Mouse (Mus musculus) left cerebral cortex, adult 9 months (tissue): ENCODE data around the gene Klhl12.
"Not testable (repeated sequence)": the region's sequence is repeated elsewhere in the genome, so short reads cannot be mapped to it uniquely, and the experiment has no call there.

Source experiments
- DNase-seq, 2 experiments: peaks; one replicate each; pipeline ENCODE4 v3.0.0; 2022; ENCODE audit warnings: low spot score in 2 of 2

Klhl12 gene

GRCm38 (mm10) chr1:134454904-134455824 is at the start of gene Klhl12:
Klhl12 (plus strand) TSS chr1:134455531.
- peak; percentile 79 to 96 for DNase-seq

DNA sequence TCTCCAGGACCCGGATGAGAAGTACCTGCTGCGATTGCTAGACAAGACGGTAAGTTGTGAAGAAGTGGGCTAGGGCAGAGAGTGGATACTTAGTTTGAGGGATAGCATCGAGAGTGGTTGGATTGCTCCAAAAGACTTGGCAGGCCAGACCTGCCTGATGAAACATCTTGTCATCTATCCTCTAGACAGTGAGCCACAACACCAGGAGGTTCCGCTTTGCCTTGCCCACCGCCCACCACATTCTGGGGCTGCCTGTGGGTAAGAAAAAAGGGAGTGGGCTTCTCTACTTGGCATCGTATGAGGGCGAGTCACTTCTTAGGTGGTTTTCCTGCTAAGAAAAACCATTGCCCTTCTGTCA is 48.9 kb upstream of the Klhl12 start:
- no peak for DNase-seq

DNA sequence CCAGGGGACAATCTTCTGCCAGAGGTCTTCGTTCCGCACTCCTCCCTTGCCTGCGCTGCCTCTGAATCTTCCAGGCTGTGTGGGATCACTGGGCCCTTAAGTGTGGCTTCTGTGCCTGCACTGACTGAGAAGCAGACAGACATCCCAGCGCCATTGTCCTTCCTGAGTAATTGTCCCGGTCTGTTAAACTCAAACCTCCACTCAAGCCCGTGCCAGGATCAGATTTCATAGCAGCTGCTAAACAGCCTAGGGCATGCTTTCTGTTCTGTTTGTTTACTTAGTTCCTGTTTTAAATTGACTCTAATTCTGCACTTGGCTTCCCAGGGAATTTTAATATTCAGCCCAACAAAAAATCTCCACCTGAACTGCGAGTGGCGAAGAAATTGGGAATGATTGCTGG is 47.3 kb upstream of the Klhl12 start:
- no peak for DNase-seq

- DNase-seq = no peak
Observed at GRCm38 (mm10) chr1:134411706-134412629, 43.4 kb upstream of the Klhl12 start.

DNA sequence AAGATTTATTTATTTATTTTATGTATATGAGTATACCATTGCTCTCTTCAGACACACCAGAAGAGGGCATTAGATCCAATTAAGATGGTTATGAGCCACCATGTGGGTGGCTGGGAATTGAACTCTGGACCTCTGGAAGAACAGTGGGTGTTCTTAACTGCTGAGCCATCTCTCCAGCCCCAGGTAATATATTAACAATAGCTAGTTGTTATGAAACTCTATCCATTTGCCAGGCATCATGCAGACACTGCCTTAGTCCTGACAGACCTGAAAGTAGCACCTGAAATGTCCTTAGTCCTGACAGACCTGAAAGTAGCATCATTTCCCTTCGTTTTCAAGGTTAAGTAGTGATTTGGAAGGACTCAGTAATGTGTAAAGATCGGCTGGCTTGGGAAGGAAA is 41.3 kb upstream of the Klhl12 start:
- DNase-seq = no peak

GRCm38 (mm10) chr1:134414501-134415167 is 40.7 kb upstream of the Klhl12 start:
- DNase-seq = no peak

DNA sequence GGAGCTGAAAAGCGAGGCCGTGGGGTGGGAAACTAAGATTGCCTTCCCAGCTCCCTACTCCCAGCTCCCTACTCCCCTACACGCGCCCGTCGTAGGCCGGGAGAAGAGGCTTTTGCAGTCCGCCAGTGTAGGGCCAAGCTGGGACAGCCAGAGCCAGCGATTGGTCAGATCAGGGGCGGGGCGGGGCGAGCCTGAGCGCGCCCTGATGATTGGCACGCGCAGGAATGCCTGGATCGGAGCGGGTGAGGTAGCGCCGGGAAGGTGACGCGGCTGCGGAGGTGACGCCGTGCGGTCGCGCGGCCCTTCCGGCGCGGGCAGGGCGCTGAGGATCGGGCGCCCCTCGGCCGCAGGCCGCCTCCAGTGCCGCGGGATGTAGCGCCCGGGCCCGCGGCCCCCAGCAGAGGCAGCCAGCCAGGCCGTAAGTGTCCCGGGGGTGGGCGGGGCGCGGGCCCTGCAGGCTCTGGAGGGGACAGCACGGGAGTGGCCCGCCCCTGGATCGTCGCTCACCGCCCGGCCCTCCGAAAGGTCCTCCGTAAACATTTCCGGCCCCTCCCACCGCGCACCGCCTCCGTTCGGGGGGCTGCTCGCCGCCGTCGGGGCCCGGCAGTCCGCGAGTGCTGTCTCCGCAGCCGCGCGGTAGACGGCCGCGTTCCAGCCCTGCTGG is 40.0 kb upstream of the Klhl12 start, which contains the start of gene Adipor1:
Gene Adipor1, plus strand, starts transcription at position 211 of the 664 bp plus-strand sequence.
- DNase-seq = peak; percentile 95 to 98

GRCm38 (mm10) chr1:134418414-134418975 is 36.8 kb upstream of the Klhl12 start:
- DNase-seq = no peak

DNA sequence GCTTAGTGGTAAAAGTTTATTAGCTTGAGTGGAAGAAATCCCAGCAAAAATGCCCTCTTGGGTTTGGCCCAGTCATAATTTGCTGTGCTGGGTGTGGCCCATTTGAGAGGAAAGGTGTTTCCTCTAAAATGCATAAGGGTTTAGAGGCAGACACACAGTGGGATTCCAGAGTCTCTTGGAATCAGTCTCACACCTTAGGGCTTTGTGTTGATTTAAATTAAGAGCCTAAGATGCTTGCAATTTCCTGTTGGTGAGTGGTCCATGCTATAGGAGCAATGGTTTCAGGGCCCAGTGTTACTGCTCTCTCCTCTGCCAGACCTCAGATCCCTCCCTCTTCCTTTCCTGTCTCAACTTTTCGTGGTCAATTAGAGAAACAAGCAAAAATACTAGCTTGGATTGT is 36.2 kb upstream of the Klhl12 start:
- DNase-seq = no peak

- no peak for DNase-seq
Observed at GRCm38 (mm10) chr1:134419751-134420458, 35.4 kb upstream of the Klhl12 start.

DNA sequence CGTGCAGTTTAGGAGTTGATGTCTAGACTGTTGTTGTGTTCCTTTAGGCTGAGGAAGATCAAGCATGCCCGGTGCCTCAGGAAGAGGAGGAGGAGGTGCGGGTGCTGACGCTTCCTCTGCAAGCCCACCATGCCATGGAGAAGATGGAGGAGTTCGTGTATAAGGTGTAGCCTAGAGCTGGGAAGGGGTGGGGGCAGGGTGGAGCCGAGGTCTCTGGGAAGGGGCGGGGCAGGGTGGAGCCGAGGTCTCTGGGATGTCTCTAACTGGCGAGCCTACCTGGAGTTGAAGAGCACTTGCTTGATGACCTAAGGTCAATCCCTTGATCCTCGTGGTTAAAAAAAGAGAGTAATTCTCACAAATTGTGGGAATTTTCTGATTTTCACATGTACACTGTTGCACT is 31.4 kb upstream of the Klhl12 start:
- no peak for DNase-seq

- DNase-seq = no peak
Observed at GRCm38 (mm10) chr1:134426289-134426688, 29.0 kb upstream of the Klhl12 start.

DNA sequence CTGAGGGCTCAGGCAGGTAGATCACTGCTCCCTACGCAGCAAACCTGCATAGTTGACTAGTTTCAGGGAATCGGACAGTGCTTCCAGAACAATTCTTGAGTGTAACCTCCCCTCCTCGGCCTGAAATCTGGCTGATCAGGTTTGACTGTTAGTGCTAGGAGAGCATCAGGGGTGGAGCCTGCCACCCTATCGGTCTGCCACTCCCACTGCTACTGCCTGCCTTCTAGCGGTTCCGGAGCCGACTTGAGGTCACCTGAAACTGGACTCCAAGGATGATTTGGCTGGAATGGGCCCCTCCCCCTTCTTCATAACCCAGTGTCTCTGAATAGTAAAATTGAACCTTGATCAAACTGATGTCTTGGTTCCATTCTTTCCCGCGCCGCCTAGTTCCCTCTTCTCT is 22.3 kb upstream of the Klhl12 start:
- no peak for DNase-seq

- no peak for DNase-seq
Observed at GRCm38 (mm10) chr1:134433473-134433872, 21.9 kb upstream of the Klhl12 start.

DNA sequence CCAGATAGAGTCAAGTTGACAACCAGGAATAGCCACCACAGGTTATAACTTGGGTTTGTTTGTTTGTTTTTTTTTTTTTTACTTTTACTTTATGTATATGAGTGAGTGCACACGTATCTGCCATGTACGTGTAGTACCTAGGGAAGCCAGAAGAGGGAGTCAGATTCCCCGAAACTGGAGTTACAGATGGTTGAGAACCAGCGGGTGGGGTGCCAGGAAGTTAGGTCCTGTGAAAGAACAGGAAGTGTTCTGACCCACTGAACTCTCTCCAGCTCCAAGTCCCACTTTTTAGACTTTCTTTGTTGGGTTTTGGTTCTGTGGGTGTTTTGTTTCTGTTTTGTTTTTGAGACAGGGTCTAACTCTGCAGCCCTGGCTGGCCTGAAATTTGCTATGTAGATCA is 19.9 kb upstream of the Klhl12 start:
- DNase-seq = no peak

GRCm38 (mm10) chr1:134440437-134440836 is 14.9 kb upstream of the Klhl12 start:
- DNase-seq = no peak

DNA sequence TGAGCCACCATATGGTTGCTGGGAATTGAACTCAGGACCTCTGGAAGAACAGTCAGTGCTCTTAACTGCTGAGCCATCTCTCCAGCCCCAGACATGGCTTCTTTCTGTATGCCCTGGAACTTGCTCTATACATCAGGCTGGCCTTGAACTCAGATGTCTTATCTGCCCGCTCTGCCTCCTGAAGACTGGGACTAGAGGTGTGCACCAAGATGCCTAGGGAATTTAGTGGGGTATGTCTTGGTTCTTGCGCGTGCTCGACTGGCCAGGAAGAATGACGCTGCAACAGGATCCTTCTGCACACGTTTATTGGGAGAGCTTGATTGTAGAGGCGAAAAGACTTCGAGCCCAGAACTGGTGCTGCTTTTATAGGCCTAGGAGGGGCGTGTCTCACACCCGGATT is 13.6 kb upstream of the Klhl12 start:
- not testable (repeated sequence) for DNase-seq

DNA sequence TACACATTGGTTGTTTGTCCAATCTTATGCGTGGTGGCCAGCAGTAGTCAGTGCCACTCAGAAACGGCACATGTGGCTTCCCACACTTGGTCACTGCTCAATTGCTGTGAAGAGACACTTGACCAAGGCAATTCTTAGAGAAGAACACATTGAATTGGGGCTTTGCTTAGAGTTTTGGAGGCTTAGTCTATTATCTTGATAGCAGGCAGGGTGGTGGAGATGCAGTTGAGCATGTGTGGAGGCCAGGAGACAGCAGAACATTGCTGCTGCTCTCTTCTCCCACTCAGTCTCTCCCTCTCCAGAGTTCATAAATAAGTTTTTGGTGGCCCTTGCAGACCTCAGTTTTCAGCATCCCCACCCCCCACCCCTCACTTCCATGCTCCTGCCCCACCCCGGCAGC is 12.9 kb upstream of the Klhl12 start:
- no peak for DNase-seq

- not testable (repeated sequence) for DNase-seq
Observed at GRCm38 (mm10) chr1:134443288-134443687, 12.0 kb upstream of the Klhl12 start.

GRCm38 (mm10) chr1:134445418-134445817 is 9.9 kb upstream of the Klhl12 start:
- DNase-seq = no peak
